In genomic region chr10:11841494-11841893, GRCm38 (mm10) we compare ENCODE assay signal across 17 mouse cellular contexts.
DNase-seq lines count a peak whose midpoint lies in the region; ATAC-seq lines count a peak whose summit lies in the region.
"Had no signal": no experiment of that assay in that cellular context is flagged by ENCODE, and none has a peak within 500 bp of the region (broad histone marks: within the 10 kb centered on the region; RNA-seq: fewer than 3 reads in every experiment).

No protein-coding gene starts in this region.

- no peak overlapping the region for H3K4me3 ChIP-seq in liver, embryonic 11.5 days (ENCODE audit: low read depth, low read length)
- H3K4me3 ChIP-seq: embryonic facial prominence, embryonic 10.5 days; forebrain, embryonic 10.5 days; heart, embryonic 15.5 days; liver, embryonic 15.5 days had no signal

- H3K9me3 ChIP-seq in liver, embryonic 11.5 days (ENCODE audit: control insufficient read depth, low read length): no peaks in the 10 kb centered on the region
- H3K9me3 ChIP-seq: embryonic facial prominence, embryonic 10.5 days; forebrain, embryonic 10.5 days; heart, embryonic 15.5 days; liver, embryonic 15.5 days had no signal

- peak; percentile 9 for DNase-seq in cerebellum, adult 8-10 months
- DNase-seq in cerebellum, postnatal 4 days (ENCODE audit: low spot score in 2 of 2): no peak
- DNase-seq in right cerebral cortex, adult 18-20 months: peak; percentile 52
- DNase-seq in right cerebral cortex, postnatal 4 days: no peak
- DNase-seq in left cerebral cortex, adult 8-10 months (ENCODE audit: low spot score in 2 of 2): peak; percentile 8 to 71
- no peak for DNase-seq in c-Kit-positive CD71-positive TER-119-positive erythroid progenitor cells, embryonic 14.5 days (ENCODE audit: low spot score)
- DNase-seq in liver, embryonic 11.5 days (ENCODE audit: low spot score): no peak
- no peak for DNase-seq in adrenal gland, adult 2 months
- DNase-seq: B cell, adult 2 months; gastrocnemius, postnatal 10 days; lung, postnatal 36 days; midbrain, embryonic 14.5 days; thymus, postnatal 25 days had no signal

- 86% methylated on average over 7 of the region's 7 CpGs for WGBS in liver, embryonic 11.5 days

- ATAC-seq in liver, embryonic 11.5 days (replicated peaks; ENCODE audit: low FRiP score): no peak

- H3K27ac ChIP-seq in liver, embryonic 11.5 days (ENCODE audit: low read depth, low read length): no peak overlapping the region
- H3K27ac ChIP-seq: embryonic facial prominence, embryonic 10.5 days; forebrain, embryonic 10.5 days; heart, embryonic 15.5 days; liver, embryonic 15.5 days had no signal

- H3K4me1 ChIP-seq in liver, embryonic 11.5 days (replicated peaks; ENCODE audit: control insufficient read depth, insufficient read depth, low read length): no peaks in the 10 kb centered on the region
- H3K4me1 ChIP-seq: heart, embryonic 15.5 days; liver, embryonic 15.5 days had no signal

- no peak overlapping the region for H3K4me2 ChIP-seq in liver, embryonic 11.5 days
- H3K4me2 ChIP-seq: heart, embryonic 15.5 days; liver, embryonic 15.5 days had no signal

- no peaks in the 10 kb centered on the region for H3K36me3 ChIP-seq in liver, embryonic 11.5 days (ENCODE audit: control insufficient read depth, insufficient read depth, low read length)
- H3K36me3 ChIP-seq: embryonic facial prominence, embryonic 10.5 days; forebrain, embryonic 10.5 days; heart, embryonic 15.5 days; liver, embryonic 15.5 days had no signal

- no peaks in the 10 kb centered on the region for H3K27me3 ChIP-seq in liver, embryonic 11.5 days (replicated peaks; ENCODE audit: control insufficient read depth, insufficient read depth, low read length)
- H3K27me3 ChIP-seq: heart, embryonic 15.5 days; liver, embryonic 15.5 days had no signal

- H3K9ac ChIP-seq in liver, embryonic 11.5 days (ENCODE audit: low read depth, low read length): no peak overlapping the region
- H3K9ac ChIP-seq: heart, embryonic 15.5 days; liver, embryonic 15.5 days had no signal

Comparison
In these comparisons a context has a peak if more than half of its experiments do, and no peak if none do; other contexts are left out.
1. DNase-seq: peak in cerebellum, adult 8-10 months (single experiment), right cerebral cortex, adult 18-20 months (single experiment) and left cerebral cortex, adult 8-10 months (2 of 2); none in cerebellum, postnatal 4 days (0 of 2), right cerebral cortex, postnatal 4 days (single experiment), c-Kit-positive CD71-positive TER-119-positive erythroid progenitor cells, embryonic 14.5 days (single experiment), liver, embryonic 11.5 days (single experiment) and adrenal gland, adult 2 months (single experiment).